Mouse (Mus musculus): ENCODE data around the gene Rfx8.
"Not testable (repeated sequence)": the region's sequence is repeated elsewhere in the genome, so short reads cannot be mapped to it uniquely, and the experiment has no call there.

Gene Rfx8

GRCm38 (mm10) chr1:39688573-39688972 lies 32.2 kb downstream of the Rfx8 start:
- DNase-seq, result no peak

- DNase-seq, result no peak
Measured at GRCm38 (mm10) chr1:39687279-39687678, 33.5 kb downstream of the Rfx8 start.

- peak; percentile 69 for DNase-seq
Measured at GRCm38 (mm10) chr1:39685841-39686240, 35.0 kb downstream of the Rfx8 start.

- no peak for DNase-seq
Measured at GRCm38 (mm10) chr1:39681638-39682037, 39.2 kb downstream of the Rfx8 start.

- no peak for DNase-seq
Measured at GRCm38 (mm10) chr1:39680546-39680945, 40.3 kb downstream of the Rfx8 start.

GRCm38 (mm10) chr1:39678883-39679282 lies 41.9 kb downstream of the Rfx8 start:
- no peak for DNase-seq

- DNase-seq, result no peak
Measured at GRCm38 (mm10) chr1:39676221-39676876, 44.4 kb downstream of the Rfx8 start.

GRCm38 (mm10) chr1:39672362-39673105 lies 48.3 kb downstream of the Rfx8 start:
- DNase-seq, result no peak

GRCm38 (mm10) chr1:39670211-39670935 lies 50.4 kb downstream of the Rfx8 start:
- no peak for DNase-seq

GRCm38 (mm10) chr1:39666751-39667252 lies 54.0 kb downstream of the Rfx8 start:
- no peak for DNase-seq

GRCm38 (mm10) chr1:39664039-39664625 lies 56.7 kb downstream of the Rfx8 start:
- DNase-seq, result no peak

GRCm38 (mm10) chr1:39663050-39663449 lies 57.7 kb downstream of the Rfx8 start:
- no peak for DNase-seq

GRCm38 (mm10) chr1:39656976-39657529 lies 63.7 kb downstream of the Rfx8 start:
- no peak for DNase-seq

GRCm38 (mm10) chr1:39654901-39655300 lies 65.9 kb downstream of the Rfx8 start:
- DNase-seq, result not testable (repeated sequence)

GRCm38 (mm10) chr1:39653028-39653427 lies 67.8 kb downstream of the Rfx8 start:
- DNase-seq, result no peak

- DNase-seq, result no peak
Measured at GRCm38 (mm10) chr1:39651241-39651548, 69.6 kb downstream of the Rfx8 start, which contains the start of gene Creg2. Gene Creg2 (minus strand): TSS chr1:39651474.

- peak; percentile 83 for DNase-seq
Measured at GRCm38 (mm10) chr1:39650435-39651240, 70.2 kb downstream of the Rfx8 start.

GRCm38 (mm10) chr1:39649691-39650434 lies 70.9 kb downstream of the Rfx8 start:
- DNase-seq, result peak; percentile 37

GRCm38 (mm10) chr1:39648584-39648983 lies 72.2 kb downstream of the Rfx8 start:
- no peak for DNase-seq

GRCm38 (mm10) chr1:39645905-39646759 lies 74.7 kb downstream of the Rfx8 start:
- peak; percentile 49 for DNase-seq
